Mouse (Mus musculus) erythroblast, embryonic 14.5 days (primary cell): Measurements from ENCODE around the gene Tigar. TPM values are rescaled to one million over a fixed set of nuclear protein-coding genes. Genes with fewer than 3 reads are reported as not detected.

Source experiments
- H3K27me3 ChIP-seq: 2 replicates; pipeline ENCODE4 v1.6.1; 2012; ENCODE audit warnings: inconsistent platforms; ENCODE audit not compliant: control insufficient read depth
- H3K36me3 ChIP-seq: 2 replicates; pipeline ENCODE4 v1.6.1; 2012; ENCODE audit warnings: mild to moderate bottlenecking, inconsistent platforms; ENCODE audit not compliant: control insufficient read depth
- H3K4me1 ChIP-seq: 2 replicates; pipeline ENCODE4 v1.6.1; 2012; ENCODE audit warnings: inconsistent platforms; ENCODE audit not compliant: control insufficient read depth
- H3K4me3 ChIP-seq: replicated peaks from 2 replicates; pipeline ENCODE3; 2012; ENCODE audit warnings: moderate library complexity, mild to moderate bottlenecking, inconsistent platforms
- H3K9me3 ChIP-seq: 2 replicates; pipeline ENCODE4 v1.6.1; 2012; ENCODE audit warnings: low read length, inconsistent platforms, mixed read lengths; ENCODE audit not compliant: control insufficient read depth
- GATA1 ChIP-seq: IDR thresholded peaks from 2 replicates; pipeline ENCODE4 v1.6.1; 2012; ENCODE audit warnings: low read length, inconsistent platforms, mixed read lengths
- TAL1 ChIP-seq: IDR thresholded peaks from 3 replicates; pipeline ENCODE4 v1.6.1; 2012; ENCODE audit warnings: low read length, inconsistent platforms, mixed read lengths
- polyA plus RNA-seq: library from polyadenylated mRNA; stranded (reverse); fragments of >175 nt; gene quantifications from 2 replicates; pipeline ENCODE4 v1.2.3, GENCODE M21; 2012

The Tigar gene
- polyA plus RNA-seq, 1 experiment: not detected

DNA sequence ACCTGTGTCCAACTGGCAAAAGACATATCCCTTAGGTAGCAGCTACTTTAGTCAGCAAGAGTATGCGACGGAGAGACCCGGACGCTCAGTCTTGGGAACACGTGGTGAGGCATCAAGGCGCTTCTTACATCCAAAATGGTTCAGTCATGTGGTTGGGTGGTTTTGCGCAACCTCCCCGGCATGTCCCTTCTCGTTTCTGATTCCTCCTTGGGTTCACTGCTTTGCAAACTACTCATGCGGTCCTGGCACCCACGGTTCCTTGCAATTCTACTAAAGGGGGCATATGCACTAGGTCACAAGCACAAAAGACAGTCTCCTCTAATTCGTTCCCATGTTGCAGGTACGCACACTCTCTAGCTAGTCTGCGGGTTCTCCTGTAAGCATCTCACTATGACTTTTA lies 20.3 kb upstream of the Tigar start:
- TF ChIP-seq TAL1 (no peak), GATA1 (no peak)
- H3K9me3 ChIP-seq: no peaks in the 10 kb centered on the region
- no peak overlapping the region for H3K4me3 ChIP-seq
- H3K36me3 ChIP-seq: no peaks in the 10 kb centered on the region
- no peaks in the 10 kb centered on the region for H3K4me1 ChIP-seq
- H3K27me3 ChIP-seq: no peaks in the 10 kb centered on the region

DNA sequence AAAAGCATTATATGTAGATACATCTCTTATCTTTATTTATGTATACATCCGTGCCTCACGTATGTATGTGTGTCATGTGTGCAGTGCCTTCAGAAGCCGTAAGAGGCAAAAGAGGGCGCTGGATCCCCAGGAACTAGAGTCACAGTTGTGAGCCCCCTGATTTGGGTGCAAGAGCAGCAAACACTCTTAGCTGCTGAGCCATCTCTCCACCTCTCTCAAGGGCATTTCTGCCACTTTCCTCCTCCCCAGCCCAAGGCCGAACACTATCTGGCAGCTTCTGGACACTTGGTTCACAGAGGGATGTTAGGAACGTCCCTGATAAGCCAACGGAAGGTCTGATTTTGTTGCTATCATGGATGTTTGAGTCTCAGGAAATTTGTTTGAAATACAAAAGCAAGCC lies 14.1 kb upstream of the Tigar start:
- no peaks in the 10 kb centered on the region for H3K27me3 ChIP-seq
- no peak overlapping the region for H3K4me3 ChIP-seq
- TF ChIP-seq GATA1 (no peak), TAL1 (no peak)
- no peaks in the 10 kb centered on the region for H3K9me3 ChIP-seq
- H3K4me1 ChIP-seq: no peaks in the 10 kb centered on the region
- no peaks in the 10 kb centered on the region for H3K36me3 ChIP-seq

DNA sequence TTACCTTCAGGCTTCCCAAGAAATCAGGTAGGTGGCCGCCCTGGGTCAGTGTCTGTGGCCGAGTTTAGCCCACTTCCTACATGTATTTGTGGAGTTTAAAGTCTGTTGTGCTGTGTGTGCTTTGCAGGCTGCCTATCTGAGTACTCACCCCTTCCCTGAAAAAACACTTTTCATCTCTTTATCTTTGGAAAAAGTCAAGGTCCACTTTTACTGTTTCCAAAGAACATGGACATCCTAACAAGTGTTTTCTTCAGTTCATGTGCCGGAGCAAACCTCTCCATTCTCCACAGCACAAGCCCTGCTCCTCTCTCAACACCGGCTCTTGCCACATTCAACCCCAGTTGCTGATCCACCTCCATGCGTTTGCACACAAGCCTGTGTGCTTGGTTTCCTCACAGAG lies 13.6 kb upstream of the Tigar start:
- no peak overlapping the region for H3K4me3 ChIP-seq
- no peaks in the 10 kb centered on the region for H3K9me3 ChIP-seq
- H3K27me3 ChIP-seq: no peaks in the 10 kb centered on the region
- TF ChIP-seq TAL1: no peak
- no peak for TF ChIP-seq GATA1
- no peaks in the 10 kb centered on the region for H3K36me3 ChIP-seq
- no peaks in the 10 kb centered on the region for H3K4me1 ChIP-seq

DNA sequence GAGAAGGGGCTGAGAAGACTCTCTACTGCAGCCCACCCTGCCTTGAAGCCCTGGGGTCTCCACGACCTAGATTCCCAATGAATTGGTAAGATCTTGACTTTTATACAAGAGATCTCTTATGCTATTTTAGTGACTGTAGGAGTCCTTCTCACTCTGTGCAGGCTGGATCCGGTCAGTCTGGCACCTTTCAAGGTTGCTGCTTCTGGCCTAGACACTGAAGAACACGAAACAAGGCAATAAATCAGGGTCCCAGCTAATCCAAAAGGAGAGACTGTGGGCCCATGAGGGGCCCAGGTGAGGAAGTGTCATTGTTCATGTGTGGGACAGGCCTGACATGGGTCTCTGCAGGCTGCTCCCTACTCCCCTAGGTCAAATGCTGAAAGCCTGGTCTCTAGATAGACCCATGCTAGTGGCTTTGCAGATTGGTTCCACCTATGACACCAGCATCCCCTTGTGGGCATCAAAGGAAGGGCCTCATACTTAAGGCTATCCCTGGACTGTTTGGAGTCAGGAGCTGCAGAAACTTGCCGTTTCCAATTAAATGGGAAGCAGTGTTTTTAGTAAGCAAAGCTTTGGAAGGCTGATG lies 13.0 kb upstream of the Tigar start:
- no peaks in the 10 kb centered on the region for H3K9me3 ChIP-seq
- no peak for TF ChIP-seq GATA1
- TF ChIP-seq TAL1: no peak
- H3K4me3 ChIP-seq: no peak overlapping the region
- H3K36me3 ChIP-seq: no peaks in the 10 kb centered on the region
- no peaks in the 10 kb centered on the region for H3K4me1 ChIP-seq
- H3K27me3 ChIP-seq: no peaks in the 10 kb centered on the region

DNA sequence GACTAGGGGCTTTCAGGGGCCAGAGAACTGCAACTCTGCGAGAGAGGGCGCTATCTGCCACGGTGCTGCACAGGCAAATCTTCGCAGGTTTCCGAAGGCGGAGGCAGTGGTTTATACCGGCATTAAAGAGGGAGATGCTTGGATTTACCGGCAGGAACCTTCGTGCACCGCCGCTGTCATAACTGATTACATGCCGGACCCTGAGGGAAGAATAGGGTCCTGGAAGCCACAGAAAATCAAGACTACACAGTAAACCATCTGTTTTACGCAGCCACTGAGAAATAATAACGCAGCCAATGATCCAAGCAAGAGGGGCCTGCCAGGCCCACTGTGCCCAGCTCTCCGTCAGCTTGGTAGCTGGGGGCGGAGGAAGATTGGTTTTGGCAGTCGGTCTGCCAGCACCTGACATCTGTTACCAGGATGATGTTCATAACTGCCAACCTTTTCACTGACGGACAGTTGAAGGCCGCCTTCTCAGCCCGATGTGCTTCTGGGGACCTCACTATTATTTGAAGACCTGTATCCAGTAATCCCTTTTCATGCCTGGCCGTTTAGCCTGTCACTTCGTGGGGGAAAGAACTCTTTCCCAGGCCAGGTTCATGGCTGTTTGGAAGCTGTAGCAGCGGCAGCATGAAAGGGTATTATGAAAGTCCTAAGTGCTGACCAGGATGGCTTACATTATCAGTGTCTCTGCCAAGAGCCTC lies 5.5 kb upstream of the Tigar start:
- Histone ChIP-seq H3K4me3 (no peak overlapping the region), H3K9me3 (no peaks in the 10 kb centered on the region), H3K27me3 (peaks cover 11% of the 10 kb centered on the region), H3K36me3 (no peaks in the 10 kb centered on the region), H3K4me1 (no peaks in the 10 kb centered on the region)
- no peak for TF ChIP-seq TAL1
- TF ChIP-seq GATA1: no peak

DNA sequence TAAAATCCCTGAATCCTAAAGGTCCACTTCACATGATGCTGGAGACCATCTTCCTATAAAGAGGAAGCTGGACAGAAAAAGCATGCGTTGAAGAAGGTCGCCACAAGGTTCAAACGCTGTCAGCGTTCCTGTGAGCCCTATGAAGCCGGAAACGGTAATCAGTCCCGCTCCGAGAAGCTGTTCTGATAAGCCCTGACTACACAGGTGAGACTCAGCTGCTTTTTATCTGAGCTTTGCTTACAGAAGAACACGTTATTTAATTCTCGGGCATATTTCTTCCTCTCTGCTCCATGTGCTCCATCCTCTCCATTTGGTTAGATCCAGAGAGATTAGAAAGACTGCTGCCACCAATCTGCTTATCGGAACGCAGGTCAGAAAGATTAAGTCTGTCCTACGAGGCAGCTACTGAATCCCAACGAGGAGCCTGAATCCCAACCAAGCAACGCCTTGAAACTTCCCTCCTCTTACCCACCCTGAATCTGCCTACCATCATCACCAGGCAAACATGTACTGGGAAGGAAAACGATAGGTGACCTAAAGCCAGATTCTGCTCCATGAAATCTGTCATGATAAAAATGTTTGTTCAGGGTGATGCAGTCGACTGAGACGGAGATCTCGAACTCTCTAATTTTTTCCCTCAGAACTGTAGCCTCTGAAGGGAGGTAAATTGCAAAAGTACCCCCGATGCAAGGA lies 843 bp downstream of the Tigar start:
- peaks cover 6% of the 10 kb centered on the region for H3K4me1 ChIP-seq
- TF ChIP-seq TAL1: no peak
- no peak for TF ChIP-seq GATA1
- H3K27me3 ChIP-seq: peaks cover 20% of the 10 kb centered on the region
- no peaks in the 10 kb centered on the region for H3K36me3 ChIP-seq
- H3K4me3 ChIP-seq: no peak overlapping the region
- H3K9me3 ChIP-seq: no peaks in the 10 kb centered on the region

DNA sequence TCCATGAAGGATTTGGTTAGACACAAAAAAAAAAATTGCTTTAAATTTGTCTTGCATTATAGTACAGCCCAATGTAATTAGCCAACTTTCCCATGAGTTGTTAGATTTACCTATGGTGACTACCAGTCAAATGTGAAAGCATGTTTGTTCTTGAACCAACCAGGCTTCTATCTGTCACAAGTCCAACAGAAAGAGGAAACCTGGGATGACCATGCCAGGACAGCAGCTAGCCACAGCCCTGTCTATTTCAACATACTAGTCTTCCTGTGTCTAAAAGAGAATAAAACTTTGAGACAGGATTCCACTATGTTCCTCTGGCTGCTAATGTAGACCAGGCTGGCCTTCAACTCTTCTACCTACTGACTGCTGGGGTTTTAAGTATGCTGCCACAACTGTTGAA lies 1.9 kb downstream of the Tigar start:
- no peaks in the 10 kb centered on the region for H3K36me3 ChIP-seq
- H3K9me3 ChIP-seq: no peaks in the 10 kb centered on the region
- H3K27me3 ChIP-seq: peaks cover 20% of the 10 kb centered on the region
- no peak overlapping the region for H3K4me3 ChIP-seq
- peaks cover 6% of the 10 kb centered on the region for H3K4me1 ChIP-seq
- TF ChIP-seq TAL1 (no peak), GATA1 (no peak)

DNA sequence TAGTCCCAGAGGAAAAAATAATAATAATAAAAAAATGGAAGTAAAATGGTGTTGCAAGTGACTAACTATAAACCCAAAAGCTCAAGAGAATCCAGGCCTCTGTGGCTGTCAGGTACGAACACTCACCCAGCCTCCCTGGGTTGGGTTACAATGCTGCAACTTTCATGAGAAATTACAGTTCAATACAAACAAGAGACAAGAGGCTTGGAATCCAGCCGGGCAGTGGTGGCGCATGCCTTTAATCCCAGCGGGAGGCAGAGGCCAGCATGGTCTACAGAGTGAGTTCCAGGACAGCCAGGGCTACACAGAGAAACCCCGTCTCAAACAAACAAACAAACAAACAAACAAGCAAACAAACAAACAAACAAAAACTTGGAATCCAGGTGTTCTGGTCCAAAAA lies 2.6 kb downstream of the Tigar start:
- no peaks in the 10 kb centered on the region for H3K9me3 ChIP-seq
- no peak overlapping the region for H3K4me3 ChIP-seq
- TF ChIP-seq GATA1 (no peak), TAL1 (no peak)
- no peaks in the 10 kb centered on the region for H3K36me3 ChIP-seq
- H3K27me3 ChIP-seq: peaks cover 20% of the 10 kb centered on the region
- H3K4me1 ChIP-seq: peaks cover 6% of the 10 kb centered on the region

DNA sequence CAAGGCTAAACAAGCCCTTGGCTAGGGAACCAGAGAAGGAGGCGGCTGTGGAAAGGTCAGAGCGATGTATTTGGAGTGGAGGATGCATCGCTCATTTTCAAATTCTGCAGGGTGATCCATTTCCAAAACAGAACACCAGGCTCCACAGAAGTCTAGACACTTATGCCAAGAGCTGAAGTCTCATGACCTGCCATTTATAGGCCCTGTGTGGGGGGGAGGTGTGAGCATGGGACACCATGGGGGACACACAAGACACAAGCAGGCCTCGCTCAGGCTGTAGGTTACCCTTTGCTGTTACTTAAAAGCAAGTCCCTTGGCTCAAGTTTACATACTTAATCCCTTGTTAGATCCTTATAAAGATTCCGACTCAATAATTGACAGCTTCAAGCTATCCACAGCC lies 3.2 kb downstream of the Tigar start:
- Histone ChIP-seq H3K27me3 (peaks cover 17% of the 10 kb centered on the region), H3K4me3 (no peak overlapping the region), H3K9me3 (no peaks in the 10 kb centered on the region), H3K36me3 (no peaks in the 10 kb centered on the region), H3K4me1 (peaks cover 6% of the 10 kb centered on the region)
- TF ChIP-seq TAL1: no peak
- no peak for TF ChIP-seq GATA1
